Mouse (Mus musculus): Measurements from ENCODE around the gene Dctn5.
"Not testable (repeated sequence)": the region's sequence is repeated elsewhere in the genome, so short reads cannot be mapped to it uniquely, and the experiment has no call there.

Dctn5 gene

DNA sequence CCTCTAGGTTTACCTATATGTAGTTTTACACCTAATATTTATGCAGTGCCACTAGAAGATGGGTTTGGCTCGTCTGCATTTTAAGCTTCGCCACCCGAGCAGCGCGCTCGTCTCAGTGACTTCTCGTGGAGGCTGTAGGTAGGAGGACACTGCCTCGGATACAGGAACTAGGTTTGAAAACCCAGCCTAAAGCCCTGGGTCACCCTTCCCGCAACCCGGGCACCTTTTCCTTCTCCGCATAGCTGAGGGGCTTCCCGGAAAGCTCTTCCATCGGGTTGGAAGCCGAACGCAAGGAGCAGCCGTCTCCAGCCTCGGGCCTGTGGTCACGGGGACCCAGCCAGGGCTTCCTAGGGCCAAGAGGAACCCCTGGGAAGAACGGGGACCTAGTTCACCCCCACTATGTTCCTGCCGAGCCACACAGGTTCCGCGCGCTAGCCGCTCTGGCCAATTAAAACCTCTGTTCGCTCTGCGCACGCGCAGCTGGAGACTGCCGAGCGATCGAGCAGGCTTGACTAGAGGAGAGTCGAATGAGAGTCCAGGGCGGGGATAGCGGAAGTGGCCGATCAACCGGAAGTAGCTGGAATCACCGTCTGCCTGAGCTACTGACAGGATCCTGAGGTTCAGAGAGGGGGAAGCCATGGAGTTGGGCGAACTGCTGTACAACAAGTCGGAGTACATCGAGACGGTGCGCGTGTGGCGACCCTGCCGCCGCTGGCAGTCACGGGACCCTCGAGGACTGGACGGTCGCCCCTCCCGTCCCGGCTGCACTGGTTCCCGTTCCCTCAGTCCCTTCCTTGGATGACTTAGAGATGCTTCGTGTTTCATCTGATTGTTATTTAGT lies at the start of gene Dctn5, which contains the start of gene Palb2:
Gene Dctn5, plus strand, starts transcription at position 545 of the 841 bp plus-strand sequence.
Gene Palb2, minus strand, starts transcription at position 489 of the 841 bp plus-strand sequence.
- peak; percentile 96 for DNase-seq

DNA sequence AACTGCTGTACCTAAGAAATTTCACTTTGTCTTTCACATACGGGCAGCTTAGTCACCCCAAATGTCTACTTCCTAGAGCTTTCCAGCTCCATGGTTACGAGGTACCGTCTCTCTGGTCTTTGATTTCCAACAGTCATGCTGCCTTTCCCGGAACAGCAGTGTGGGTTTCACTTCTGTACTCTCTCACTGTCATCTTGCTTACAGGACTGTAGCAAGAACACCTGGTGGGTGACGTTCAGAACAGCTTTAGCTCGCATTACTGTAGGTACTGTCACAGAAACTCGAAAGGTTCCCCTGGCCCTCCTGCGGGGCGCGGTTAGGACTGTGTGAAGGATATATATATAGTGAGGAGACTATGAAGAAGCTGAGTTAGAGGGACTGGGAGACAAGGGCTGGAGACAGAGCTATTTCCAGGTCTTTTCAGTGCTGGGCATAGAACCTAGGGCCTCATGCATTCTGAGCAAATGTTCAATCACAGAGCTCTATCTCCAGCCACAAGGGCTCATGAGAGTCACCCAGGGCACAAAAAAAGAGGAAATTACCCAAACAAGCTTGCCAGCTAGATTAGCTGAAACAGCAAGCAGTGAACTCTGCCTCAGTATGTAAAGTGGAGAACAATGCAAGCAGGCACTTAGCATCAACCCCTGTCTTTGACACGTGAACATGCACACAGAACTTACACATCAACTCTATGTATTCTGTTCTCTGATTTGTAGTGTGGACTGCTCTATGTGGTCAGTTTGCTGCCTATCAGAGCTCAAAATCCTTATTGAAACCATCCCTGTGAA lies 45.5 kb upstream of the Dctn5 start:
- DNase-seq, result no peak

DNA sequence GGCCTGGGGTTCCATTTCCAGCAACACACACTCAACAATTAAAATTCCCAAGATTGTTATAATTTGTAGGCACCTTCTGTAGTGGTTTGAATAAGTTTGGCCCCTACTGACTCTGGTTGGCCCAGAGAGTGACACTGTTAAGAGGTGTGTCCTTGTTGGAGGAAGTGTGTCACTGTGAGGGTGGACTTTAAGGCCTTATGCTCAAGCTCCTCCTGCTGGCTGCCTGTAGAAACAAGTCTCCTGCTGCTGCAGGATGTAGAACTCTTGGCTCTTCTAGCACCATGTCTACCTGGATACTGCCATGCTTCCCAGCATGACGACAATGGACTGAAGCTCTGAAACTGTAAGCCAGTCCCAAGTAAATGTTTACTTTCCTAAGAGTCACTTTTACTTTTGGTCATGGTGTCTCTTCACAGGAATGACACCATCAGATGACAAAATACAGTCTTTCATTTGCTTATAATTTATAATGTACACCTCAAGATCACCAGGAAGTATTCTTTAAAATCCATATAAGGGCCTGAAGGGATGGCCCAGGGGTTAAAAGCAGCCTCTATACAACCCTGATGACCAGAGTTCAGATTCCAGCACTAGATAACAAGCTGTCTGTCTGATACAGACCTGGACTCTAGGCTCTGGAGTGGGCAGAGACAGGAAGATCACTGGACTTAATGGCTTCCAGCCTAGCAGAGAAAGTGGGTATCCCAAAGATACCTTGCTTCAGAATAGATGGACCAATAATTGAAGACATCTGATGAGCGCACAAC lies 38.1 kb upstream of the Dctn5 start:
- DNase-seq, result no peak

- DNase-seq, result no peak
Observed at GRCm38 (mm10) chr7:122098009-122098408, 34.8 kb upstream of the Dctn5 start.

GRCm38 (mm10) chr7:122099222-122099621 lies 33.6 kb upstream of the Dctn5 start:
- DNase-seq, result peak; percentile 37

DNA sequence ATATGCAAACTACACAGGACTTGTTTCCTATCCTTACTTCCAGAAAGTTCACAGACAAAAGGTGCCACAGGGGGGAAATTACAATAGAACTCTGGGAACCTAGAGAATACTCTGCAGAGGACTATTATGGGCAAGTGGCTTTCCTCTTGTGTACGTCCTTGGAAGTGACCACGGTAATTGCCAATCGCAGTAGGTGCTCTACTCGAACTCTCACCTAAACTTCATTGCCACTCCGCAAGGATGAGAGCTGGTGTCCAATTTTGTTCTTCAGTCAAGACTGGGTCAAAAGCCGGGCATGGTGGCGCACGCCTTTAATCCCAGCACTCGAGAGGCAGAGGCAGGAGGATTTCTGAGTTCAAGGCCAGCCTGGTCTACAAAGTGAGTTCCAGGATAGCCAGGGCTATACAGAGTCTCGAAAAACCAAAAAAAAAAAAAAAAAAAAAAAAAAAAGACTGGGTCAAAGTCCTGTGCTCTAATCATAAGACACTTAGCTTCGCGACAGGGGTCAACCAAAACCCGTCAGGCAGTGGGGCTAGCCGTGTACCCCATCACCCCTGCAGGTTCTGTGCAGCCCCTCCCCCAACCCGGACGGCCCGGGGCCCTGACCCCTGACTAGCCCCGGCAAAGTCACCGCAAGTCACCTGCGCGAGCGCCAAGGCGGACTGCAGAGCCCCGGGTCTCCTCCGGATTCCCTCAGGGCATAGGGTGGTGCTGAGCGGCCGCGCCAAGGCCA lies 31.7 kb upstream of the Dctn5 start:
- not testable (repeated sequence) for DNase-seq

DNA sequence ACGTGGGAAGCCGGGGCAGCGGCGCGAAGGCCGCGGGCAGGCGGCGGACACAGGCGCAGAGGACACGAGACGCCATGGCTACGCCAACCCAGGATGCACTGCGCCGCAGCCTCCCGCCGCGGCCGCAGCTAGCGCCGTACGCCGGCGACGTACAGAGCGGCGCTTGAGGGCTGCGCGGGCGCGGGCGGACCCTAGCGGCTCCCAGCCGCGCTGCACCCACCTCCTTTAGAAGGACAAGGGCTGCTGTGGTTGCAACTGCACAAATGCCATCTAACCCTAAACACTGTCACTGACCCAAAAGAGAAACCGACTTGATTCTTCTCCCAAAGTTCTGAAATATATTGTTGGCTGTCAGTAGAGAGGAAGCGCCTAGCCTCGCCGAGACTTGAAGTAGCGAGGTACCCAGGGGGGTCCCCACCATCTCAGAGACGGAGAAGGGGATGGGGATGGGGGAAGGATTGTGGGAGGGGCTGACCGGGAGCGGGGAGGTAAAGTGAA lies 31.0 kb upstream of the Dctn5 start, which contains the start of gene Ndufab1:
Gene Ndufab1, minus strand, starts transcription at position 140 of the 498 bp plus-strand sequence.
- peak; percentile 83 for DNase-seq

- DNase-seq, result no peak
Observed at GRCm38 (mm10) chr7:122108206-122108605, 24.6 kb upstream of the Dctn5 start.

GRCm38 (mm10) chr7:122123518-122123917 lies 9.3 kb upstream of the Dctn5 start:
- DNase-seq, result no peak

- no peak for DNase-seq
Observed at GRCm38 (mm10) chr7:122125636-122126035, 7.2 kb upstream of the Dctn5 start.

DNA sequence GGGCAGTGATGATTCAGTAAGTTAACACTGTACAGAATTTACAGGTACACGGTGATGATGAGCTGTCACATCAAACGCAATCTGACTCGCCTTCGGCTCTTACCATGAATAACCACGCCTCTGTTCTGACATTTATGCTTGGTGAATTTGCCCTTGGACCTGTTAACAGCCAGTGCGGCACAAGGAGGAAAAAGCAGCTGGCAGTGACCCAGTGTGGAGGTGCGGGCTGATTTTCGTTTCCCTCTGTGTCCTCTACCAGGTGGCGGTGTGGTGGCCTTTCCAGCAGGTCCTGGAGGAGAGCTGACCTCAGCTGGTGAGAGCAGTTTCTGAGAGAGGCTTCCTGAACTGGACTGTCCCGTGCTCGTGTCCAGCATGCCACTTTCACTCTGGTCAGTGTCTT lies 5.9 kb upstream of the Dctn5 start:
- no peak for DNase-seq

DNA sequence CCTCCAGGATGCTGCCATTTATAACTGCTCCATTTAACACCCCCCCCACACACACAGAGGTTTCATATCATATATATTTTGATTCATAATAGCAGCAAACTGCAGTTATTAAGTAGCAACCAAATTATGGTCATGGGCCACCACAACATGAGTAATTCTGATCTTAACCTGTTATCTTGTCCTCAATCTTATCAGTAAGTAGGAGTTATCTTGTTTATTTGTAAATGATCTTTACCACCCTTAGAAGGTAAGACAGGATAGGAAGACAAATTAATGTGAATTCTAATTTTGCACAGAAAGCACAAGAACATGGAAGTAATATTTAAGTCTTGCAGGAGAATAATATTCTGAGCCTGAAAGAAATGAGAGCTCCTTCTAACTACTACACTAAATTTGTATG lies 1.0 kb upstream of the Dctn5 start:
- DNase-seq, result no peak

GRCm38 (mm10) chr7:122133338-122133625 lies 441 bp downstream of the Dctn5 start:
- no peak for DNase-seq

GRCm38 (mm10) chr7:122135070-122135469 lies 2.2 kb downstream of the Dctn5 start:
- no peak for DNase-seq

DNA sequence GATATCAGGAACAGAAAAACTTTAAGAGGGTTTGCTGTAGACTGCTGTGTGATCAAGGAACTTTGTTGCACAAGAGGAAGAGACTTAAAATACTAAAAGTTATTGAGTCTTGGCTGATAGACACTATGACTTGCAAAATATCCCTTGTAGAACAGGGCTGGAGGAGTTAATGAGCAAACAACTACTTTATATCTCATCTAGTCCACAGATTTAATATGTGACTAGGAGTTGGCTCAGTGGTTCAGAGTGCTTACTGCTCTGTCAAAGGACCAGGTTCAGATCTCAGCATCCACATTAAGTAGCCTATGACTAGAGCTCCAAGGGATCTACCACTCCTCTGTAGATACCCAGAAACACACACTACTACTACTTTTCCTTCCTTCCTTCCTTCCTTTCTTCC lies 4.2 kb downstream of the Dctn5 start:
- DNase-seq, result no peak

DNA sequence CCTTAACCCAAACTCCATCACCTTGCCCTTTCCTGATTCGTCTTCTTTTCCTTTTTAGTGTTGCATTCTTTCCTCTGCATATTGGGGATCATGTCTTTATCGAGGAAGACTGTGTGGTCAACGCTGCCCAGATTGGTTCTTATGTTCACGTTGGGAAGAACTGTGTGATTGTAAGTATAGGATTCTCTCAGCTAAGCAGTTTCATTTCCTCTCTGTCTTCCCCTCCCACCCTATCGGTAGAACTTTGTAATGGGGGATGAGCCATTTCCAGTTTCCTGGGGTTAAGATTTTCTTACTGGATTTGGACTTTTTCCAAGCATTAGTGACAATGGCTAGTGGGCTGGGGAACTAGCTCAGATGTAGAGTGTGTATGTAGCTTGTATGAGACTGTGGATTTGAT lies 5.3 kb downstream of the Dctn5 start:
- DNase-seq, result no peak

DNA sequence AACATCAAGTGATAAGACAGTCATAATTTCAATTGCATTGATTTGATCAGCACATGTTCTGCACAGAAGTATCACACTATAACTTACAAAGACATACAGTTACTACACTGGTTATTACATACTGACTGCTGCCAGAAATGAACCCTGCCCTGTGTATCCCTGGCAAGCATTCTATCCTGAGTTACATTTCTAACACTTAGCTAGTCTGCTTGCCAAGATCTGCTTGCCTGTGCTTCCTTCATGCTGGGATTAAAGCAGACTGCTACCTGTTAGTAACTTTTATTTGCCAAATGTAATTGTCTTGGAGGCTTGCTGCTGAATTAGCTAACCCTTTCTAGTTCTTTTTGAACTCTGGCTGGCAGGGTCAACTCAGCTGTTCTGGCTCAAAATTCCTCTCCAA lies 8.2 kb downstream of the Dctn5 start:
- no peak for DNase-seq

GRCm38 (mm10) chr7:122152473-122152872 lies 19.6 kb downstream of the Dctn5 start:
- DNase-seq, result no peak

DNA sequence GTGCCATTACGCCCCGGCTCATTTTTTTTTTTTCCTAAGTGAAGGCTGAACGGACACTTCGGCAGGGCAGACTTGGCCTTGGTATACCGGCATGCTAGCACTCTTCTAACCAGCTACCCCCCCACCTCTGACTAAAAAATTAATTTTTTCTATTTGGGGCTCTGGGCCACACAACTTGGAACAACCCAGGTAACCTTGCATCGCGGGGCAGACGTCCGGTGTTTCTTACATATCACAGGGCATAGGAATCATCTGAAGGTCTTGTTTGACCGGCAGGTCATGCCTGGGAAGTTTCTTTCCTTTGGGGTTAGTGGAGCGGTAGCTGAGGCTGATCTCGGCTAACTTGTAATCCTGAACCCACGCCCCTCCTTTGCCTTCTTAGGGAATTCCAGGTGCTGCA lies 25.6 kb downstream of the Dctn5 start:
- DNase-seq, result no peak

DNA sequence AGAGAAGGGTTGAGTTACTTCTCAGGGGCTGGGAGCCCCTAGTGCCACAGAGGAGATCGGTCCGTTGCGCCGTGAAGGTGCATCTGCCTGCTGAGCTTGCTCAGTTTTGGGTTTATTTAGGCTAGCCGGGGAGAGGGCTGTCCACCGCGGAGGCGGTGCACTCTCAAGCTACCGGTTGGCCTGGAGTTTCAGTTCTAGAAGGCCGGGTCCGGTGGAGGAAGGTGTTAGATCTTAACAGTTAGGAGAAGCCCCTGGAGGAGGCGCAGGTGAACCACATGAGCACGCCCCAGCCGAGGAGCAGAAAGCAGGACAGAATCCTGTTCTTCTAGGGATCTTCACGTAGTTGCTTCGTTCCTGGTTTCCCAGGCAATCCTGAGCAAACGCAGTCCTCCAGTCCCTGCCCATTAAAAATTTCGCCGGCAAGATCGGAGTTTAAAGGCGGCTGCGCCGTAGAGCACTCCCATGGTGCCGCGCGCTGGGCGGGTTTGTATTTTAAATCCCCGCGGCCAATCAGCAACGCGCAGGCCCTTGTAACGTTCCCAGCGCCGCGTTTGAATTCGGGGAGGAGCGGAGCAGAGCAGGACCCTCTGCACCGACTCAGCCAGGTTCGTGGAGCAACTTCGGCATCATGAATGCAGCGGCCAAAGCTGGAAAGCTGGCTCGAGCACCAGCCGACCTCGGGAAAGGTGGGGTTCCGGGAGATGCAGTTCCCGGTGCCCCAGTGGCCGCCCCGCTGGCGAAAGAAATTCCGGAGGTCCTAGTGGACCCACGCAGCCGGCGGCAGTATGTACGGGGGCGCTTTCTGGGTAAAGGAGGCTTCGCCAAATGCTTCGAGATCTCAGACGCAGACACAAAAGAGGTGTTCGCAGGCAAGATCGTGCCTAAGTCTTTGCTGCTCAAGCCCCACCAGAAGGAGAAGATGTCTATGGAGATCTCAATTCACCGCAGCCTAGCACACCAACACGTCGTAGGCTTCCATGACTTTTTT lies 26.4 kb downstream of the Dctn5 start, which contains the start of gene Plk1:
Gene Plk1, plus strand, starts transcription at position 525 of the 988 bp plus-strand sequence.
- peak; percentile 63 for DNase-seq

DNA sequence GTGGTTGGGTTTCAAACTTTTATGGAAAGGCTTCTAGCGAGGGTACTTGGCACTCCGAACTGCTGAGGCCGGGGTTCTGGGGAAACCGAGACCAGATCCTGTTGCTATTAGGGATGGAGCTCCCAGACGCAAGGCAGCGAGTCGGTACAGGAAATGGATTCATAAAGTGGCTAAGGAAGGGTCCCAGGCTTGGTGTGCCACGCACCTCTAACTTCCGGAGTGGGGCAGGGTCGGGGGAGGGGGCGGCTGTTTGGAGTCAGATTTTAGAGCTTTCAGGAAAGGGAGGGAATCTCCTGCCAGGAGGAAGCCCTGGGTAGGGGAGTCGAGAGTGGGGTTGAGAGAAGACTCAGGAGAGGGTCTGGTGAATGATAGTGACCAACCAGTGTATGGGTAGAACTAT lies 27.2 kb downstream of the Dctn5 start:
- no peak for DNase-seq
